Mouse (Mus musculus) cerebellum, adult 11-12 months (tissue): ENCODE measurements around the gene Elfn2.
A peak's percentile ranks its signal among the peaks of the same experiment; 100 is the strongest.

Experiments
- DNase-seq: peaks from one replicate; pipeline ENCODE4 v3.0.0; 2022

Gene Elfn2

DNA sequence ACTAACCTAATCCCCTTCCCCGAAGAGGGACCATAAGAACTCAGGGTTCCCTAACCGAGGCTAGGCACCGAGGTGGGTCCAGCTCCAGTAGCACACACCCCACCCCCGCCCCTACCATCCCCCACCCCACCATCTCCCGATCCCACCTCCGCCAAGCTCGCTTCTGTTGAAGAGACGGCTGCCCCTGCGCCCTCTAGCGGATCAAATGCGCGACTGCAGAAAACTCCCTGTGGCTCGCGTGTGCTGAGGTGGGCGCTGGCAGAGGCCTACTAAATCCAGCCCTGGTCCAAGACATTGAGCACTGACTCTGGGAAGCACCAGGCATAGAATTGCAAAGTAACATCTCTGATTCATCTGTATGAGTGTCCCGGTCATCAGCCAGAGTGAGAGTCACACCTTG lies 1.5 kb upstream of the Elfn2 start:
- peak; percentile 17 for DNase-seq

DNA sequence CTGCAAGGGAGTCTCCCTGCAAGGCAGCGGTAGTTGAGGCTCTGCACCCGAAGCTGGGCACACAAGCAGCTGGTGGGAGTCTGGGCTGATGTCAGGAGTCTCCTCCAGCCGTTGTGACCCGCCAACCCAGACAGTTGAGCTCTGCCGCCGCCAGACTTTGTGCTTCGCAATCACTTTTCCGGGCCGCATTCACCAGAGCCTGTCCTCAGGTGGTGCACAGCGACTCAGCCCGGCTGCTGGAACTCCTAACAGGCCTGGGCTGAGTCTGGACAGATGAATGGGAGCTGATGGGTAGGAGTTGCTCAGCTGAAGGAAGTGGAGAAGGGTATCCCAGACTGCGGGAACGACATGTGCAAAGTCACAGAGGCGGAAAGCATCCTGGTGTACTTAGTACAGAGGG lies 845 bp upstream of the Elfn2 start:
- DNase-seq = no peak

DNA sequence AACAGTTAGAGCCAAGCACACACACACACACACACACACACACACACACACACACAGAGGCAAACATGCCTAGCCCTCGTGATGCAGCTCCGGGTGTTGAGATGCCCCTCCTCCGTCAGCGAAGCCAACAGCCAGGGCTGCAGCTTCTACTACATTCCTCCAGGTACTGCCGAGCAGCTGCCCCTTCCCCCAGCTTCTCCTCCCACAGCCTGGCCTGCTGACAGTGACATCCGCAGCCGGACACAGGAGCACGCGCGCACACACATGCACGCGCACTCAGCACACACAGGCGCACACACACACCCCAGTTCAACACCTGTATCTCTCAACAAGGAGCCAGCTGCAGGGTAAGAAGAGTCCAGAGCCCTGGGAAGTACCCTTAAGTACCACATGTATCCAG lies 1.6 kb downstream of the Elfn2 start:
- no peak for DNase-seq

DNA sequence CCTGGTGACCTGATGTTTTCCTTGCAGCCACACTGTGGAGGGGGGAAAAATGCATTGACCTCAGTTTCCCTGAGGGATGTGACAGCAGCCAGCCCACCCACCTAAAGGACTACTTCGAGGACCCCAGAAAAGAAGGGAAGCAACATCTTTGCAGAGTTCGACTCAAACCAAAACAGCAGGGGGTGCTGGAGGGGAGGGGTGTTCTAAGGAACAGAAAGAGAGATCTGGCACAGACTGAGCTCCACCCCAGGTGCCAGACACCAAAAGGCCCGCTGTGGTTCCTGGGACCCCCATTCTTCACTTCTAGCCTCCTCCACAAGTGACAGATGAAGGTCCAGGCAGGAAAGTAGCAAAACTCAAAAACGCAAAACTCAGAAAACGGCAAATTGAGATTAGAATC lies 2.7 kb downstream of the Elfn2 start:
- DNase-seq = no peak

DNA sequence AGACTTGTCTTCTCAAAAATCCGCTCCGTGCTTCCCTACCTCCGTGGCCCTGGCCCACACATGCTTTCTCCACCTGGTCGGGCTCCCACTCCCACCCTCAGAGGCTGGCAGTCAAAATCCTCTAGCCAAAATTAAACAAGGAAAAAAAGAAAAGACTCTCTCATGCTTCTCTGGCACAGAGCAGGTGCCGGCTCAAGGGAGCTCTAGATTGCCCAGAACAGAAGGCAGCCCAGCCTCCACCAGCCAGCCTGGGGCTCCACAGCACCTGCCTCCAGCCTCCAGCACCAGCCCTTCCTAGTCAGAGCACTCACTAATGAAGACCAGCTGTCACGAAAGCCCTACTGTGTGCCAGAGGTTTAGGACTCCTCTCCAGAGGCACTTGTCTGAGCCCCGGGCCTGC lies 4.8 kb downstream of the Elfn2 start:
- DNase-seq = no peak

DNA sequence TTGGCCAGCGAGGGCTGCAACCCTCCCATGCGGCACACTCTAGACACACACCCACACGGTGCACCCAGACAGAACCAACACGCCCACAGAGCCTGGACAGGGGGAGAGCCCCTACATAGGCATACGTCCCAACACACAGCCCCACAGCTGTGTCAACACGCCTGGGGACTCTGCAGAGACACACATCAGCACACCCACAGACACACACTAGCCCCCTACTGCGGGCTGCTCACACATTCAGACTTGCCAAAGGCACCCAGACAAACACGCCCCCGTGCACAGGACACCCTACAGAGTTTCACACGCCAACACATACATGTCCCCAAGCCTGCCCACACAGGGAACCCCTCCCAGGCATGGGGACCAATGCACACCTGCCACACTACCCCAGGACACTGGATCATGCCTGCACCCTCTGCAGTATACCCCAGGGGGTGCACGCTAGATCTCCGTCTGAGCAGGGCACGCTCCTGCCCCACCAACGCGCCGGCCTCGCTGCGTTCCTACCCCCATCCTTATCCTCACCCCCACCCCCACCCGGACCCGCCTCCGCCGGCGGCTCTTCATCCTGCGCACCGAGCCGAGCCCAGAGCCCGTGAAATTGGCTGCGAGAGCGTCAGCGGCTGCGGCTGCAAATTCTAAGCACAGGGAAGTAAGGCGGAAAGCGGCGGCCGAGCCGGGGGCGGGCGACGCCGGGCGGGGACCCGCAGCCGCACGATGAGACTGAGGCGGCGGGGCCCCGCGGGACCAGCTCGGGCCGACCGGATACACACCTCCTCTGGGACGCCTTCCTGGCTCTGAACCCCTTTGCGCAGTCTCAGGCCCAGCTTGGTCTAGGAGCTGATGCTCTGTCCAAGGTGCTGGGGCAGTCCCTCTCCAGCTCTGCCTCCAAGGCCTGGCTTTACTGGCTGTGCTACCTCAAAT lies 6.0 kb downstream of the Elfn2 start:
- DNase-seq = no peak

DNA sequence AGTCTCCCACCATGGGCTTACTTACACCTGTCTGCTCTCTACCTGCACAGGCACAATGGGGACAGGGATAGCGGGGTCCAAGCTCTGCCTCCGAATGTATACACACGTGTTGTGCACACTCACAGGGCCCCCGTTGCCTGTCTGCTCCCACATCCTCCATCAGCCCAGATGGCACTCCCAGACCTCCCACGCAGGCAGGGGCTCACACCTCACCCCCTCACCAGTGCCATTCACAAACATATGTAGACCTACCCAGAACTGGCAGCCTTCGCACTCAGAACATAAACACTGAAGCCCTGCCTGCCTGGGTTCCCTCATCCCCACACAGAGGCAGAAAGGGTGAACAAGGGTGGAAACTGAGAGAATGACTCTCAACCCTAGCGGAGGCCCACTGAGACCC lies 6.6 kb downstream of the Elfn2 start:
- no peak for DNase-seq

DNA sequence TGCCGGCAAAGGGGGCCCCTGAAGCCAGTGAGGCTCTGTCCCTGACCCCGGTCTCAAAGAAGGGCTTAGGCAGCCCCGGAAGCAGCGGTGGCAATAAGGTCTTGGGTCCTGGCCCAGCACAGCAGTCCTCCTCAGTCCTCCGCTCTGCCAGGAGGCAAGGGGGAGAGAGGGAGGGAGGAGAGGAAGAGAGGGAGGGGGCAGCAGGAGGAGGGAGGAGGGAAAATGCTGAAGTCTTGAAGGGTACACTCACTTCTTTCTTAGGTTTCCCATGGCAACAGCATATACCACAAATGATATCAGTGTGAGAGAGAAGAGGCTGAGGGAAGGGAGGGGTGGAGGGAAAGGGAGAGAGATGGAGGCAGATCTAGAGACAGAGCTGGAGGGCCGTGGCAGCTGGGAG lies 7.9 kb downstream of the Elfn2 start:
- DNase-seq = no peak

DNA sequence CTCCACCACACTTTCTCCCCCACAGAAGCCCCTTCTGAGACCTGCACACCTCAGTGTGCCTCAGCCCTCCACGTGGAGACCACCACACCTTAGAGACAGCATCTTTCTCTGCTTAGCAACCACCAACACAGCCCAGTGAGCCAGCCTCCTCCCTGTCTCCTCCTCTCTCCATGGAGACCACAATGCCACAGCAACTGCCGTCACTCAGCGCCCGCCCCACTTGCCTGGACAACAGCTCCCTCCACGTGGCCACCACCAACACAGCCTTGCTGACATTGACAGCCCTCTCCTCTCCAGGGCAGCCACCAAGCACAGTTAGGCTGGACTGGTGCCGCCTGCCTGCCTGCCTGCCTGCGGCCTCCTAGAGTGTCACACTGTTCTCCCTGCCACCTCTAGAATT lies 8.8 kb downstream of the Elfn2 start:
- no peak for DNase-seq

DNA sequence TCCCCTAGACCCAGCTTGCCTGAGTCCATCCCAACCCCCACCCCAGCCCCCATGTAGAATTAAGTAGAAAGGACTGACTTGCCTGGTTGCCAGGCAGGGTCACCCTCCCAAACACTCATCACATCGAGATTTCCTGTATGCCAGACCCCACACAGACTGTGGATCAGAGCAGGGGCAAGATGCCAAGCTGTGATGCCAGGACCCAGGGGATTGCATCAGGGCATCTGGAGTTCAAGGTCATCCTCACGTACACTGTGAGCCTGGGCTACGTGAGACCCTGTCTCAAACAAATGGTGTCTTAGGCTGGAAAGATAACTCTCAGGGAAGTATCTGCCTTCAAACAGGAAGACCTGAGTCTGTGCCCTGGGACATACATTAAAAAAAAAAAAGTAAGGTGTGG lies 11.9 kb downstream of the Elfn2 start:
- DNase-seq = no peak

DNA sequence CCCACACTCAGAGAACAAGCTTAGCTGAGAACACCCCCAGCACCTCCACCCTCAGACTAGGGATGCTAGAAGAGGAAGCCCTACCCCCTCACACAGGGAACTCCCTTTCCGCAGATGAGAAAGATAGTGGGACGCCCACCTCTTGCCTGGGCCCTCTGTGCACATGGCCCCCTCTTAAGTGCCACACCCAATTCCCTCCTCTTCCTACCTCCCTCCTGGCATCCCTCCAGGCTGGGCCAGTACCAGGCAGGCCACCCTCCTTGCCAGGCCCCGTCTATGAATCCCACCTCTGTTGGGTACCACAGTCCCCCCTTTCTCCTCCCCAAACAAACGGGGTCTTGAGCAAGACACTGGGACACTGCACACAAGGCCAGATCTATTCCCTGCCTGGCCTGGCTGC lies 13.7 kb downstream of the Elfn2 start:
- DNase-seq = no peak

DNA sequence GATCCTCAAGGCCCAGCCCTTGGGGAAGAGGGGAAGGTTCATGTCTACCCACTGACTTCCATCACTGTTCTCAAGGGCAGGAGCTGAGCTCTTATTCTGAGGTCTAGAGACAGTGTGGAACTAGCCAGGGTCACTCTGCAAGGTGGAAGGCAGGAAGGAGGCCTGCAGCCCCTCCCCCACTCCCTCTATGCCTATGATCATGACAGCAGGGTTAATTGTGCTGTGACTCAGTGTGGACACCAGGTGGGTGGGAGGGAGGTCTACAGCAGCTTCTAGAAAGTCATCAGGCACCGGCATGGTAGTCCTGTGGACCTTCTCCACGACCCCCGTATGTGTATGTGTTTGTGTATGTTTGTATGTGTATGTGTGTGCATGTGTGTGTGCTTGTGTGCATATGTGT lies 14.6 kb downstream of the Elfn2 start:
- DNase-seq = no peak

DNA sequence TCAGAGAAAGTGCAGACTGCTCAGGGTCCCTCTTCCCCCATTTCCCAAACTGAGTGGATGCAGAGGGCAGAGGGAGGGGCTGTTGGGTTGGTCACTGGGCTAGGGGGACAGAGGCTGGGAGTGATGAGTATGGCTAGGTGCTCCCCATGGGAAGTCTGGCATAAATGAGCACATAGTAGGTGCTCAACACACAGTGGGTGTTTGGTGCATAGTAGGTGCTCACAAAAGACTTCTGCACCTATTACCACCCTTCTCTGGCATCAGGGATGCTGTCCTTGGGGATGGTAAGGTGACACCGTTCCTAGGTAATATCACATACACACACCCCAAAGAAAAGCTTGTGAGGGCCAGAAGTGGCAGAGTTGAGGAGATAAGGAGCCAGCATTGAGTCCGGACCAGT lies 18.2 kb downstream of the Elfn2 start:
- DNase-seq = no peak

DNA sequence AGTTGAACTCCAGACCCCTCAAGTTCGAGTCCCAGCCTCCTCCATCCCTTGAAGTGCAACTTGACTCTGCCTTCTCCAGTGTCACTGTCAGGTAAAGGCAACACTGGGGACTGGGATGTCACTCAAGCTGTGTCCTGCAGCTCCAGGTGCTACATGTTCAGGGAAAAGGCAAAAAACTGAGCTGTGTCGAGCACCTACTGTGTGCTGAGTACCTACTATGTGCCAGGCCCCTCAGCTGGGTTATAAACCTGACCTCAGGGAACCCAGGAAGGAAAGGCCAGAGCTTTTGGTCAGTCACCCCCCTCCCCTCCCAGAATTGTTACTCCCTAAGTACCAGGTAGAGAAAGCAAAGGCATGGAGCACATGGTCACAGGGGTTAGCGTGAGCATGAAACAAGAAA lies 19.1 kb downstream of the Elfn2 start:
- DNase-seq = no peak

DNA sequence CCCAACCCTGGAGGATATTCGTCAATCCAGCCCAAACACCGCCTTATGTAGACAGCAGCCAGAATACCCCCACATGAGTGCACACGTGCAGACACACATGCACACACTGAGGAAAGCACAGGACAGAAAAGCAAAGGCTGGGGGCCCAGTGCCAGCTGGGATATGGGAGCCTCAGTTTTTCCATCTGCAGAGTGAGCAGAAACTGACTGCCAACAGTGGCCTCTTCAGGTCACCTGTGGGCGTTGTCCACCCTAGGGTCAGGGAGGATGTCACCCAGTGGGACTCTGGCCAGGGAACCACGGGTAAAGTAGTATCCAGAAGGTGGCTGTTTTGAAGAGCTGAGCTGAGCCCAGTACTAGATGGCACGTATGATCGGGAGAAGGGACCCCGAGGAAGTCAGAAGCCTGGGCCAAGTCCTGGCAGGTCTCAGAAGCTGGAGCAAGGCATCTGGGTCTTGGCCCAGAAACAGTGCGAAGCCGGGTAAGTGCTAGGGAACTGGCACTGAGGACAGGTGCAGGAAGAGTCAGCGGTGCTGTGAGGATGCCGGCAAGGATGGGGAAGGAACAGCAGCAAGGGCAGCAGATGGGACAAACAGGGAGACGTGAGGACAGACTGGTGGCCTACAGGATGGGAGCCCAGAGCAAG lies 20.0 kb downstream of the Elfn2 start:
- no peak for DNase-seq

DNA sequence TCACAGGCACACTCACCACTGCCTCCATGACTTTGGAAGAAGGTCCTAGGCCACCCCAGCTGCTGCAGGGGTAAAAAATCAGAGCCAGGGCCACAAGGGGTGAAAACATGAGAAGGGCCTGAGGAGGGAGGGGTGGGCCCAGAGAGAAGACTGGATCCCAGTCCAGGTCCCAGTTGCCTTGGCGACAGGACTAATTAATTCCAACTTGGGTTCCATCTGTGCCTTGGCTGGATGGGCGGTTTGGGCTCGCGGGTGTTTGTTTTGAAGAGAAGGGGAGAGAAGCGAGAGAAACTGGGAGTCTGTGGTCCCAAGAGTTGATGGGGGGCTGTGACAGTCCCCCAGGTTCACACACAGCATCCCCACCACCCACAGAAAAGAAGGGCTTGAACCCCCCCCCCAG lies 20.5 kb downstream of the Elfn2 start:
- no peak for DNase-seq

DNA sequence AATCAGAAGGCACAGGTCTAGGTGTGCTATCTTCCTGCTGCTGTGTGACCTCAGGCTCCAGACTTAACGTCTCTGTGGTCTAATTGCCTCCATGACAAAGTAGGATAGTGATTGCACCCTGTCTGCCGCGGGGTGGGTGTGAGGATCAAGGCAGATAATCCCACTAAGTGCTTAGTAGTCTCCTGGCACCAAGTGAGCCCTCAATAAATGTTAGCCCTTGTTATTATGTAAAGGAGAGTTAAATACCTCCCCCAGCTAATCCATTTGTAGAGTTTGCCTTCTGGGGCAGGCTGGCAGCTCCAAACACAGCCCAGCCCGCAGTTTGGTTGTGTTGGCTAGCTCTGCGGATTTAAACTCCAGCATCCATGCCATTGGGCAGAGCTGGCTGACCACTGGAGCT lies 22.8 kb downstream of the Elfn2 start:
- DNase-seq = no peak

DNA sequence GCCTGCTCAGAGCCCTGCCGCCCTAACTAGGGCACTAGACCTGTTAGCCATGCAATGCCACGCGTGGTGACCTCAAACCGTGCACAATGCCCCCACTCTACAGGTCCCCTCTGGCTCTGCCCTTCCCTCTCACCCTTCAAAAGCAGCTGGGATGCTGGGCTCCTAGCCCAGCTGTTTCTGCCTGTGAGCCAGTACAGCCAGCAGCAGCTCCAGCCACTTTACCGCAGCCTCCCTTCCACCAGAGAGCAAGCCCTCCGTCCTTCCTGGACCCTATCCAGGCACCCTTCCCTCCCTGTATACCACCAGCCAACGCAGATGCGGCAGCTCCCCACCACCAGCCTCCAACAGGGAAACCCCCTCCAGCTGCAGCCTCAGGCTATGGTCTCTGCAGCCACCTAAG lies 26.1 kb downstream of the Elfn2 start:
- DNase-seq = no peak

DNA sequence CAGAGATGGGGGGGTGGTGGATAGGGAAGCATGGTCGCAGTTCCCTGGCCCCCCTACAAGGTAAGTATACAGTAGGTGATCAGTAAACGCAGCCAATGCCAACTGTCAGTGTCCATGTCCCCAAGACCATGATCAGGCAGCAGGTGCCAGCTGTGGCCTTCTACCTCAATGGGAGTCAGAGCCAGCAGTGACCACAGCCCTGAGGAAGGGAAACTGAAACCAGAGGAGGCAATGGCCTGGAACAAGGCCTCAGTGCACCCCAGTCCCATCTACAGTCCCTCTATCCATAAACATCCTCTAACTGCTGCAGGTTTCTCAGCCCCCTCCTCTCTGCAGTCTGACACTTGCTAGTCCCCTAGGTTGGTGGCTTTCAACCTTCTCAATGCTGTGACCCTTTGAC lies 27.9 kb downstream of the Elfn2 start:
- no peak for DNase-seq

DNA sequence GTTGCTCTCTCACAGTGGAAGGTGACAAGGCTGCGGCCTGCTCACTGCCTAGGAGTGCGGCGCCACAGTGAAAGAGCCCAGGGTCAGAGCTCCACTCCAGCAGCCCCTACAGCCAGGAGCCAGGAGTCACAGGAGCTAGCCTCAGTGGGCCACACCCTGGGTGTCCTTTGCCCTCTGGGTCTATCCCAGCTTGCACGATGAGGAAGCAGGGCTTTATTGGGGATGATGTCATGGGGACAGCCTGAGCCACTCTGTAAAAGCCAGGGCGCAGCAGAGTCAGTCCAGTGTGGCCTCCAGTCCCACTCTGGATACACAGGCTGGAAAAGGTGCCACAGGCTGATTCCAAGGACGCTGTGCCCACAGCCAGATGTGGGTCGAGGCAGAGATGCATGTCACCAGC lies 31.7 kb downstream of the Elfn2 start:
- no peak for DNase-seq

DNA sequence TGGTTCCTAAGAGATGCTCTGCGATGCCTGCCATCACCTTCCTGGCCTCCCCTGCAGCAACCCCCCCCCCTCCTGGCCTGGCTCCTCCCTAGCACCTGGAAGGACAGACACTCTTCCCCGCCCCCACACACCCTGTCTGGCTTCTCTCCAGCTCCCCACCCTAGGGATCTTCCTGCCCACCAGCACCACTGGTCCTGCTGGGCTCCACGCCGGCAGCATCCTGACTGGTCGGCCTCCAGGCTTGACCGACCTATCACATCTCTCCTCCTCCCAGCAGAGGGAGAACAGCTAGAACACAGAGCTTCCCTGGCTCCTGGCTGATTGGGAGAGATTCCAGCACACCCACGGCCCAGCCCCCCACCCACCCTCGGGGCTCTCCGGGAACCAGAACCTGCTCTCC lies 34.5 kb downstream of the Elfn2 start:
- no peak for DNase-seq

DNA sequence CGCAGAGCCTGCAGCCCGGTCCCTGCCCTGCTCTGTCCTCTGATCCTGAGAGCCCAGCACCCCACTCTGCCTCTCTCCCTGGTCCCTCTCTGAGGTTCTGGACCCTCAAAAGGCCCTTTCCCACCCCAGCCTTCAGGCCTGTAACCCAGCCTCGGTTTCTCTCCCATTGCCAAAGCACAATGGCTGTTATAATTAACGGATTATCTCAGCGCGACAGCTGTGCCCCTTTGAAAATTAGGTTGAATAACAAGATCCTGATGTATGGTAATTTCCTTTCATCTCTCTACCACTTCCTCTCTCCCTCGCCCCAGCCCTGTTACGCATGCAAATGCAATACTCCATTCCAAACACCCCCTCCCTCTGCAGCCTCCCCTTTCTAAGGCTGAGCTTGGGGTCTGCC lies 35.1 kb downstream of the Elfn2 start:
- no peak for DNase-seq

DNA sequence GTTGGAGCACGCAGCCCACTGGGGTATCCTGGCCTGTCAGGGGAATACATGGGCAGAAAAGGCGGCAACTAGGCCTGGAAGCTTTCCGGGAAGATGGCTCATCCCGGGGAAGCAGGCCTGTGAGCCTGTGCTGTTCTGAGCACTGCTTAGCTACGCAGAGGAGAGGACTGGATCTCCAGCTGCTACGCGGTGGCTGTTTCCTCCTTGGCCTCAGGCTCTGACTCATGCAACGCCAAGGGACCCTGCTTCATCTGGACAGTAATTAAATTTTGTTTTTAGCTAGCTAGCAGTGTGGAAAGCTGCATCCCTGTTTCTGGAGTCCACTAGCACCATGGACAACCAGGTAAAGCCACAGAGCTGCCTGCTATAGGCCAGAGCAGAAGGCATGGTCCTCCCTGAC lies 36.8 kb downstream of the Elfn2 start:
- DNase-seq = no peak

DNA sequence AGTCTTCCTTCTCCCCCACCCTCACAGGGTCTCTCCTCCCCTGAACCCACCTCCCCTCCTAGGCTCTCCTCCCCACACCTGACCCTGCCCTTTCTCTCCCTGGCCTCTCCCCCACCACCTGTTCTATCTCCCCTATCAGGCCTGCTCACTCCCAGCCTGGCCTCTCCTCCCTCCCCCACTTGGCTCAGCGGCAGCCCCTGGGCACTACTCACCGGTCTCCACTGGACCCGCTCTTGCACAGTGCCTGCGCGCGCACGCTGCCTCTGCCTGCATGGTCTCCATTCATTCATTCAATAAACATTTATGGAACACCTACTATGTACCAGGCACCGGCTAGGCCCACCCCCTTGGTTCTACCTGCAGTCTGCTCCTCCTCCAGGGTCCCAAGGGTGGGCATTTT lies 37.3 kb downstream of the Elfn2 start:
- no peak for DNase-seq

DNA sequence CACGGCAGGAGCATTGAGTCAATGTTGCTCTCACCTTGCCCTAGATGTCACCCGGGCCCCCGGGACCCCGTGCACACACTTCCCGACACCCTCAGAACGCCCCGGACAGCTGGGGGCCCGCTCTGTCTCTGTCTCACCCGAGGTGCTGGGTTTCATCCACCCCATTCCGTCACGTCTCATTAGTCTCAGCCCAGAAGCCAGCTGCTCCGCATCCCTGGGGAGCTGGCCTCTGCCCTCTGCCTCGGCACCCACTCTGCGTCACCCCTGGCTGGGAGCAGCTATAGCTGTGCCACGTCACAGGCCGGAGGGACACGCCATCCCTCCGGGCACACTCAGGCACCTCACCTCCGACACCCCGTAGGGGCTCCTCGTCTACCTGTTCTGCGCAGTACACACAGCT lies 38.3 kb downstream of the Elfn2 start:
- DNase-seq = no peak
